Mouse (Mus musculus): ENCODE data around the gene Cnga1.

DNA sequence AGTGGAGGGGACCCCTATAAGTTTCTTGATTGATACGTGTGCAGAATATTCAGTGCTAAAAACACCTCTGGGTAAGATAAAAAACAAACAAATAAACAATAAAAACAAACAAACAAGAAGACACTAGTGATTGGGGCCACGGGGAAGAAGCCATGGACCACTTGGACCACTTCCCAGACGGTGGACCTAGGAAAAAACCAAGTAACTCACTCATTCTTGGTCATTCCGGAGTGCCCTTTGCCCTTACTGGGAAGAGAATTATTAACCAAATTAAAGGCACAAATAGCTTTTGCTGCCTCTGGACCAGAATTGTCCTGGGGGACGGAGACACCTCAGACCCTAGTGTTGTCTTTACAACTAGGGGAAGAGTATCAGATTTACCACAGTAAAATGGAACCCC lies 78.5 kb downstream of the Cnga1 start:
- no peak for TF ChIP-seq MEF2A (IDR thresholded peaks at IDR 0.05; ENCODE audit: borderline replicate concordance, low read depth, low read length)
- TF ChIP-seq JUN (IDR thresholded peaks at IDR 0.05; ENCODE audit: insufficient read depth, low read depth, low read length): no peak
- TF ChIP-seq CTCF (conservative IDR thresholded peaks at IDR 0.05 in 1 of 2, IDR thresholded peaks at IDR 0.05 in 1 of 2; ENCODE audit: low read depth in 2 of 2, low read length in 2 of 2): no peak
- TF ChIP-seq ZKSCAN1 (IDR thresholded peaks at IDR 0.05; ENCODE audit: borderline replicate concordance, low read depth, low read length): no peak
- TF ChIP-seq POLR2A (IDR thresholded peaks at IDR 0.05; ENCODE audit: low read depth, low read length): no peak
- no peak for TF ChIP-seq GABPA (IDR thresholded peaks at IDR 0.05; ENCODE audit: insufficient replicate concordance, low read depth, low read length)
